Mouse (Mus musculus) right cerebral cortex, adult 2 months (tissue): ENCODE data around the gene Kat7.
A peak's percentile ranks its signal among the peaks of the same experiment; 100 is the strongest.

ENCODE experiments used
- DNase-seq, 2 experiments: peaks; one replicate each; pipeline ENCODE4 v3.0.0; 2021 to 2022; ENCODE audit warnings: low spot score in 2 of 2

Kat7 gene

GRCm38 (mm10) chr11:95279061-95279659 lies 30.9 kb downstream of the Kat7 start:
- no peak for DNase-seq

- DNase-seq, result no peak
Measured at GRCm38 (mm10) chr11:95276056-95276455, 34.0 kb downstream of the Kat7 start.

DNA sequence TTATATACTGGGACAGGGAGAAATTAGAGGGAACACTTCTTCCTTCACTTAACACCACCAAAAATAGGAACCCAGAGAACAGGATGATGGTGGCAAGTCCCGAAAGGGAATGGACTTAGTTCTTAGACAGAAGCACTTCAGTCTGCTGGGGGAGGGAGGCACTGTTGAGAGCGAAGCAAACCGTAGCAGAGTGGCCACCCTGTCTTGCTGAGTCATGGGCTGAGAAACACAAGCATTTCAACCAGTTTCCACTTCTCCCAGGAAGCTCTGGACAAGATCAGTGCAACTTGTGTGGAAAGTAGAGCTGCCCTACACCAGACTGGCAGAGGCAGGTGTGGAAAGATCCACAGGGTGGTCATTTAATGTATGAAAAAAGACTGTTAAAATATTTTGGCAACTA lies 35.4 kb downstream of the Kat7 start:
- no peak for DNase-seq

DNA sequence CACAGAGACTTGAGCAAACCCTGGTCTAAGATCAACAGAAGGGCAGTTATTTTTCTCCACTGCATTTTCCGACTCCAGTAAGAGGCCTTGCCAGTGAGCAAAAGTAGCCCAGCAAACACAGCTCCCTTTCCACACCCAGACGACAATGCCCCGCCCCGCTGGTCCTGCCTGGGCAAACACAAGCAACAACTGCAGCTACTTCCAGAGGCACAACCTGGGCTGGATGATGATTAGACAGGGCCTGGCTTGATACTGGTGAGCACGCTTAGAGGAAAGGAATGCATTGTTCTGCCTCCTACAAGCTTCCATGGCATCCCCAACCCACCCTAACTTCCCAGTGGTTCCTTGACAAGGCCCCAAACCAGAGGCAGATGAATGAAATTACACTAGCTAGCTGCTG lies 36.4 kb downstream of the Kat7 start:
- DNase-seq, result no peak

GRCm38 (mm10) chr11:95266540-95267245 lies 43.4 kb downstream of the Kat7 start:
- DNase-seq, result no peak

- no peak for DNase-seq
Measured at GRCm38 (mm10) chr11:95264455-95265013, 45.5 kb downstream of the Kat7 start.

- no peak for DNase-seq
Measured at GRCm38 (mm10) chr11:95263816-95264454, 46.1 kb downstream of the Kat7 start.

GRCm38 (mm10) chr11:95261178-95261751 lies 48.8 kb downstream of the Kat7 start, which contains the start of gene Tac4:
Tac4 (plus strand) TSS chr11:95261529.
- DNase-seq, result no peak

DNA sequence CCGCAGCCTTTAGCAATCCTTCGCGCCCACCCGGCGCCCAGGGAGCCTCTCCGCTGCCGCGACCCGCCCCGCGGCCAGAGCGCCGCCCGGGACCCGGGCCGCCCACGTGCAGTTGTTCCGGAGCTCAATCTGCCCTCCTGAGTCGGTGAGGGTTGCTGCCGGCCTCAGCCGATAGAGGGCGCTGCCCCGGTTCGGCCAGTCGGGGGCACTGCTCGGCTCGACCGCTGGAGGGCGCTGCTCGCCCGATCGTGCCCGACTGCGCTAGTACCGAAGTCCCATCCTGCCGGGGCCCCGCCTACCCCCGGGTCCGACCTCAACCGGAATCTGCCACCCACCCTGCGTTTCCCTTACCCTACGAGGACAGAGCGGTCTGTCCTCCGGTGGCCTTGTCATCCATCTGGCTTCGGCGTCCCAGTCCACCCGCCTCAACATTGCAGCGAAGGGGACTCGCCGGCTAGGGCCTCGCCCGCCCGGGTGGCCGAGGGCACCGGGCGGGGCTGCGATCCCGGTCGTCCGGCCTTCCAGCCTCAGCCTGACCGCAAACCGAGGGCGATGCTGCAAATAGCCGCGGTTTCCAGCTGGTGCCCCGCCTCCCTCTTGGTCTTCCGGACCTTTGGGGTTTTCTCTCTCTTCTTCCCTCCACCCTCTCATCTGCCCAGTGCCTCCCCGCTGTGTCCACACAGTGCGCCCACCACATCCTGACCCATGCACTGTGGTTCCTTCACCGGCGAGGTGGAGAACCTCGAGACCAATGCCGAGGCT lies 50.8 kb downstream of the Kat7 start:
- peak; percentile 86 for DNase-seq

- peak; percentile 49 to 68 for DNase-seq
Measured at GRCm38 (mm10) chr11:95258490-95258889, 51.6 kb downstream of the Kat7 start.

DNA sequence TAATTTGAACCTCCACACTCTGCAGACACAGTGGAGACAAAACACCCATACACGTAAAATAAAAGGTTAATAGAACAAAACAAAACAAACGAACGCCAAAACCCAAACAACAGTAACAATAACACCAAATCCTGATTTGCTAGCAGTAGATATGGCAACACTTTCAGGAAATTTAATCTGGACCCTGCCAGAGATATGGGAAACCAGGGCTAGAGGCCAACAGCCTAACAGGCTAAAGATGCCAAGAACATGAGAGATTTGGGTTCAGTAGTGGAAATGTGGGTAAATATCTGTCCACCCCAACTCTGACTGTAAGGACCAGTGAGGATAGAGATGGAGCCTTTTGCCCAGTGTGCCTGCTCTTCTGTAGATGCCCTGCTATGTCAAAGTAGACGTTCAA lies 52.1 kb downstream of the Kat7 start:
- no peak for DNase-seq

DNA sequence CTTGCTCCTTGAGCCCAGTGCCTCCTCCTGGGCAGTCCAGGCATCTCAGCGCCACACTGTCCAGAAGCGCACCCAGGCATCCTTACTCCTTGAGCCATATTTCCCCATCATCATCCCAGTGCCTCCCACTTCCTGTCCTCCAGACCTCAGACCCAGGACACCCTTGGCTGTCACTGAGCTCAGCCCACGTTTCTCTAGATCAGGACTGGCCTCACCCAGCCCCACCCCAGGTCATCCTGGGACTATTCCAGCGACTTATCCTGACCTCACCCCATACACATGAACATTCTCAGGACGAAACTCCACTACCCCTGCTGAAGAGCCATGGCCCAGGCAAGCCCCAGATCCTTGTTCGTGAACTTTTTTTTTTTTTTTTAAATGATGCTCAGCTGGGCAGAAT lies 54.3 kb downstream of the Kat7 start:
- DNase-seq, result no peak

GRCm38 (mm10) chr11:95254165-95254564 lies 55.9 kb downstream of the Kat7 start:
- no peak for DNase-seq

DNA sequence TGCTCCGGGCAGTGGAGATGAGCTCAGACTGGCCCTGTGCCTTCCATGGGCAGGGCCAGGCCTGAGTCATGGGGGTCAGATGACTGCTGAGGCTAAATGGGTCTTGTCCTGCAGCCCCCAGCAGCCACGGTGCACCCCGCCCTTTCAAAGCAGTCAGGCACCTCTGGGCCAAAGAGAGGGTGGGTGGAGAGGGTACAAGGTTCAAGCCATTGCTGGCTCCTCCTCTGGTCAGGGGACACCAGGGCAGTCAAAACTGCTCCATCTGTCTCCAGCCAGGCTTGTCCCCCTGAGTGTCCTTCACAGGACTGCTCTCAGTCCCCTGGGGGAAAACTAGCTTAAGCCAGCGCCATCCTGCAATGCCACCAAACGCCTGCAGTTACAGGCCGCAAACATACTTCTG lies 57.9 kb downstream of the Kat7 start:
- no peak for DNase-seq

DNA sequence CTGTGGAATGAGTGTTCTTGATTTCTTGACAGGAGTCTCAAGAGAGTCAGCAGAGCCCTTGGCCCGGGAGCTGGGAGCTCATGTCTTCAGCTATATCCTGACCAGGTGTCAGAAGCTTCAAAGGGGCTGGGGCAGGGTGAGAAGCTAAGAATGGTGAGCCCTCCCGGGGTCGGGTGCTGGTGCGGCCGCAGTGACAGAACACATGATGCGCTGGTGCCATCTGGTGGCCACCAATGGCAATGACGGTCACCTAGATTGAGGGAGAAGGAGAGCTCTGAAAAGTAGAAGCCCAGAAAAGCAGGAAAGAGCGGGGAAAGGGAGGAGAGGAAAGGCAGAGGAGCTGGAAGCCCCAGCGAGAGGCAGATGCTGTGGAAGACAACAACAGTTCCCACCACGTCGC lies 58.8 kb downstream of the Kat7 start:
- DNase-seq, result peak; percentile 81 to 83

- no peak for DNase-seq
Measured at GRCm38 (mm10) chr11:95250110-95250509, 59.9 kb downstream of the Kat7 start.

DNA sequence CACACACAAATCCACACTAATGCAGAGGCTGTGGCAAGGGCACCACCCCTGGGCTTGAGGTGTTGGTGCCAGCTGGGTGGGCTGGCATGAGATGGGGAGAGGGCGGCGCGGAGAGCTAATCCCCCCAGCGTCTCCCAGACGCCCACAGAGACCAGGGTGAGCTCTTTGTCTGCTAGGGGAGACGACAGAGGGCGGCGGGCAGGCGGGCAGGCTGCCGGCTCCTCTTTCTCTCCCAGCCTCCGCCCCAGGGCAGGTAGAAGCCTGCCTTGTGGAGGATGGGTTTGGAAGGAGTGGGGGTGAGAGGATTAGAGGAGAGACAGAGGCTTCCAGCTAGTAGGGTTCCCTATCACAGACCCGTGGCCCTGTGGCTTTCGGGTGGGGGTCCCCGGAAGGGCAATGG lies 63.0 kb downstream of the Kat7 start:
- no peak for DNase-seq

- no peak for DNase-seq
Measured at GRCm38 (mm10) chr11:95245456-95245855, 64.6 kb downstream of the Kat7 start.

DNA sequence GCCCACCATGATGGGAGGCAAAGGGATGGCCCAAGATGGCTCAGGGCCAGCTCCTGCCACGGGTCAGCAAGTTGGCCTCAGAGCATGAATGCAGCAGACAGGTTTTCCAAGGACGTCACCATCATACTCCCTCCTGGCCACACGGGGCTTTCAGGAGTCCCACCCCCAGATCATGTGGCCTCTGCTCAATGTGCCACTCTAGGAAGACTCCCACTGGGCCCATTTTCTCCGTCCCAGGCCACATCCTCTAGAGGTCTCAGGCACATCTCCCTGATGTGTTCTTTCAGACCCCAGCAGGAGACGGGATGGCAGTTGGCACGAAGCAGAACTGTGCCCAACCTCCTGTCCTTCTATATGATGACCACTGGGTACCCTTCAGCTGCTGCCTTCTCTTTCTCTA lies 67.4 kb downstream of the Kat7 start:
- DNase-seq, result no peak

DNA sequence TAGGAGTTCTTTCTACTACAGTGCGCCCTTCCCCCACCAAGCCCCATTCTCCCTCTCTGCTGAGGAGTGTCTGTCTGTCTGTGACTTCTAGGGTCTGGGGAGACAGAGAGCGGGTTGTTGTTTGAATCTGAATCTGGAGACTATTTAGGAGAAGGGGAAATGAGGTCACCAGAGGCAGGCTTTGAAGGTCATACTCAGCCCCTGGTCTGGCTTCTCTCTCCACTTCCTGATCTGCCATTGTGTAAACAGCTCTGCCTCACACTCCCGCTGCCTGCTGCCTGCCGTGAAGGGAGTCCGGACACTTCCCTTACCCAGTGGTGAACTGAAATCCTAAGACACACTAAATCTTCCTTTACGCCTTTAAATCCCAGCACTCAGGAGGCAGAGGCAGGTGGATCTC lies 71.6 kb downstream of the Kat7 start:
- DNase-seq, result no peak

DNA sequence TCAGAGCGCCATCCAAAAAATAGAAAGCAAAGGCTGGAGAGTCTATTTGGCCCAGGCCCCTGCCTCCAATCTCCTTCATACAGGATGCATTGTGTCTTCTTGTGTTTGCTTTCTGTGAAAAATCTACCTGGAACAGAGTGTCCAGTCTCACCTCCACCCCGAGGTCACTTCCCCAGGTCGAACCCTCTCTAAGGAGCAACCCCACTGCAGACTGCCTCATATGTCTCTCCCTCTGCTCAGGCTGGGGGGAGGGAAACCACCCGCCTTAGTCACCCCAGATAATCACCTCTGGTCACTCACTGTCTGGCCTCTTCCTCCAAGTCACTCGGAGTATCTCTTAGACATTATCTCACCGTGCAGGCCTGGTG lies 77.7 kb downstream of the Kat7 start:
- no peak for DNase-seq
